Mouse (Mus musculus): ENCODE measurements around the gene Cog5.

The Cog5 gene

DNA sequence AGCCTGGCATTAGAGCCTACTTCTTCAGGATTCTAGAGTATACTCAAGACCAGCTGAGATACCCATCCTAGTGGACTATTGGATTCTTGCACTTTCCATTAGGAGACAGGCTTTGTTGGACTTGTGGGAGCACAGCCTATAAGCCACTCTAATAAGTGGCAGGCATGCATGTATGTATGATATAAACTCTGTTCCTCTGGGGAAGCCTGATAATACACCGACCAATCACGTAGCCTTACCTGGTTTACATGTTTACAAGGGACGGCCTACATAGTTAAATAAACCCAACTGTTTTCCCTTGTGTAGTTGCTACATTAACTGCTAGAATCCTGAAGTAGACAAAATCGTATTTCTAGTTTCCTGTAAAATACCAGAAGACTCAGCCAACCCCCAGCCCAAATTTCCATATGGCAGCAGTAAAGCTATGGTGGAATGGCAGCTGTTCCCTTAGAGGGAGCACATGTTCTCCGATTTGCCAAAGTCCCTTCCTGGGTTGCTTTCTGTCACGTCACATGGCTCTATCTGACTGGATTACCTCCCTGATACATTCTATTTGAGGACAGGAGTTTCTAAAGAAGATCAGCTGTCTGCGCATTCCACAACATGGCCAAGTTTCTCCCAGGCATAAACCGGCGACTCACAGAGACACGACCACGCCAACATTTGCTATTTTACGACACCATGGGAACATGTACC lies 311.0 kb downstream of the Cog5 start:
- in situ Hi-C loops (cut with MboI; ENCODE audit: unreplicated experiment in 2 of 2), result loop anchor here (5.0 to 25.0 kb wide), 8 partner anchors 182 to 1347 kb away; no protein-coding TSS in a partner anchor

DNA sequence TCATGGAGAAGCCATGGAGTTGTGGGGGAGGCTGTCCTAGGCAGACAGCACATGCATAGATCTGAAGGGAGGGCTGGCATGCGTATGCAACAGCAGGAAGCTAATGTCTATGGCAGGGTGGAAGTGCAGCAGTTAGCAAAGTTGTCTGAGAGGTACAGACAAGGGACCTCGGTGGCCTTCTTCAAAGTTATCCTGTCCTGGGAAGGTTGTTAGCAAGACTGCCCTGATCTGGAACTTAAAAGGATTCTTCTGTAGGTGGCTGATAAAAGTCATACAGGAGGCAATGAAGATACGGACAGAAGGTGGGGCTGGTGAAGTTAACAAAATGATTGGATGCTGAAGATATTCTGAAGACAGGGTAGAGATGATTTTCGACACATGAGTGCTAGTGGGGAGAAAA lies 311.7 kb downstream of the Cog5 start:
- in situ Hi-C loops (cut with MboI; ENCODE audit: unreplicated experiment in 2 of 2), result loop anchor here (5.0 to 25.0 kb wide), 8 partner anchors 181 to 1346 kb away; no protein-coding TSS in a partner anchor

DNA sequence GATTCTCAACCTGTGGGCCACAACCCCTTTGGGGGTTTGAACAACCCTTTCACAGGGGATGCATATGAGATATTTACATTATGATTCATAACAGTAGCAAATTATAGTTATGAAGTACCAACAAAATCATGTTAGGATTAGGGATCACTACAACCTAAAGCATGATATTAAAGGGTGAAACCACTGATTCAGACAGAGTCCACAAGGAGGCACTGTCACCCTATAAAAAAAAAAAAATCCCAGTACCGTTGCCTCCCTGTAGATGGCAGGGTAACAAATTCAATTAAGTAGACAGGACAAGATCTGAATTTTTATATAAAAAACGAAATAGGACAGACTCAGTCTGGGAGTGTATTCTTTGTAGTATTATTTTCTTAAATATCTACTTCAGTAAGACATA lies 312.9 kb downstream of the Cog5 start:
- in situ Hi-C loops (cut with MboI; ENCODE audit: unreplicated experiment in 2 of 2), result loop anchor here (5.0 to 25.0 kb wide), 8 partner anchors 180 to 1345 kb away; no protein-coding TSS in a partner anchor

DNA sequence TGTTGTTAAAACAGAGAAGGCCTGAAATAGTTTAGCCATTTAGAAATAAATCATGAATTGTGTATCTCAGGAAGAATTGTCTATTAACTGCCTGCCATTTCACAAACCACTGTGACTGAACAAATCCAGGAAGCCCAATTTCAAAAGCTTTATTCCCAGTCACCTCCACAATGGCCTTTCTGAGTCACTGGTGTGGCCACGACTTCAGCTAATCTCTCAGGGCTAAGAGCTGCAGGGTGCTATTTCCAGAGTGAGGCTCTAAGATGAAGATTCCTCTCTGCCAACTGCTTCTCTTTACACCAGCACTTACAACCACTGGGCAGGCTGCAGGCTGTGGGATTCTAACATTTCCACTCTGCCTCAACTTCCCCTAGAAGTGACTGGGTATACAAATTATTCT lies 314.4 kb downstream of the Cog5 start:
- in situ Hi-C loops (cut with MboI; ENCODE audit: unreplicated experiment in 2 of 2), result loop anchor here (5.0 to 25.0 kb wide), 8 partner anchors 178 to 1343 kb away; no protein-coding TSS in a partner anchor

DNA sequence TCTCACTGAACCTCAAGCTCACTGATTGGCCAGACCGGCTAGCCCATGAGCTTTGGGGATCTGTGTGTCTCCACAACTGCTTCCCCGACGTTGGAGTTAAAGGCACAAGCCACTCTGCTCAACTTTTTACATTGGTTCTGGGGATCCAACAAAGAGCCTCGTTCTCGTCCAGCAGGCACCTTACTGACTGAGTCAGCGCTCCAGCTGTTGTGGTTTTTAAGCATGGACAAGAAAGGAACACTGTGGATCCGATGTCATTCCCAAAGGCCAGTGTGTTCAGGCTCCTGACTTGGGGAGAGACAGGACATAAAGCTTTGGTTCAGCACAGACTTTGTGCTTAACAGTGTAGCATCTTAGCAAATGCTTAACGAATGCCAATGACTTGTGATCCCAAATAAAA lies 316.9 kb downstream of the Cog5 start:
- in situ Hi-C loops (cut with MboI; ENCODE audit: unreplicated experiment in 2 of 2), result loop anchor here (5.0 to 25.0 kb wide), 4 partner anchors 86 to 1341 kb away; no protein-coding TSS in a partner anchor

DNA sequence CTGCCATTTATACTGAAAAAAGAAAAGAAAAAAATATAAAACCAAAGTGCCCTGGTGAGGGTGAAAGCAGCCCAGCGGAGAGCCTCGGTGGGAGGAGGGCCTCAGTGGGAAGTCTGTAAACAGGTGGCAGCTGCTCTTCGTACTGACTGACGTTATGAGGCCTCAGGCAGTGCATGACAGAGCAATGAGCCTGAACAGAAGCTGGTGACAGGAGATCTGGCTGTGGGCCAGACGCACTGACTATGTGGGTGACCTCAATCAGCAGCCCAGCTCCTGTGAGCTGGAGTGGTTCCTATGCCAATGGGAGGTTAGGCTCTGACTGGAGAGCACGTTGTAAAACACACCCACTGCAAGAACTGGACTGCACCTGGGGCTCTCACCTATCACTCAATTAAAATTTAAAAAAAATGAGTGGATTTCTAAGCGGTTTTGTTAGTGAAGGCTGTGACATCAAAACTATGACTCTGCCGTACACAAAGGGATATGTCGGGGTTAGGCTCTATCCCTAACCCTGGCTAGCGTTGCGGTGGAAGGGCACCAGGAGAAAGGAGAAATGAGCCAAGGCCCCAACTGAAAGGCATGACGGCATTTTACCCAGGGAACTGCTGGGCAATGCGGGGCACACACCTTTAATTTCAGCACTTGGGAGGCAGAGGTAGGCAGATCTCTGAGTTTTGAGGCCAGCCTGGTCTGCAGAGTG lies 319.0 kb downstream of the Cog5 start:
- in situ Hi-C loops (cut with MboI; ENCODE audit: unreplicated experiment in 2 of 2), result loop anchor here (5.0 to 25.0 kb wide), 4 partner anchors 84 to 1339 kb away; no protein-coding TSS in a partner anchor

DNA sequence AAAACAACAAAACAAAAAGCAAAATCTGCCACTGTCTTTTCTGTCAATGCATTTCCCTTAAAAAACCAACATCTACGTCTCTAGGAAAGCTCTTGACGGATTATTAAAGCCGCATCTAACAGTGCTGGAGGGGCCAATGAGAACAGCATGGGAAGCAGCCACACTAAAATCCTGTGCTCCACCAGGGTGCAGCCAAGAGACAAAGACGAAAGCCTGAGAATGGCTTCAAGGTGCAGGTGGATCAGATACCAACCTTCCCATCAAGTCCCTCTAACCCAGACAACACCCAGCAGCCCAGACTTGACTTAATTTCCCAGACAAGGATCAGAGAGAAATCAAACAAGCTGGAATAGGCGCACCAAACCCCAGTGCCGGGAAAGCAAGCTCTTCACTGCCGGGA lies 321.9 kb downstream of the Cog5 start:
- in situ Hi-C loops (cut with MboI; ENCODE audit: unreplicated experiment in 2 of 2), result no loop called here

DNA sequence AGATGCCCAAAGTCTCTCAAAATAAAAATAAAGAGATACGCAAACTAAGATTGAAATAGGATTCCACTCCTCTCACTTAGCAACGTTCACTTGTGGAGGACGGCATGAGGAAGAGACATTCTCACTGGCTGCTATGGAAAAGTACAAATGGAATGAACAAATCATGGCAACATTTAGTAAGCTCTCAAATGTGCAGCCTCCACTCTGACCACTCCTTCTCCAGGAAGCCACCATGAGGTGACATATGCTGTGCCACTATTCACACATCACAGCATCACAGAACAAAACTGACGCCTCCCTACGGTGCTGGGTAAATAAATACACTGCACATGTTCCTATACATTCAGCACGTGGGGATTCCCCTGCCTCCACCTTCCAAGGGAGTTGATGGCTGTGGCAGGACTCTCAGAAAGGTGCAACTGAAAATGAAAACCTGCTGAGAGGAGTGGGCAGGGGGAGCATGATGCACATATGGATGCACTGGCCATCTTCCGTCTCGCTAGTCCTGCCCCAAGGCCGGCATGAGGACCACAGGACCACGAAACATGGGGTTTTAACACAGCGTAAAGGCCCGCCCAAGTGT lies 323.0 kb downstream of the Cog5 start:
- in situ Hi-C loops (cut with MboI; ENCODE audit: unreplicated experiment in 2 of 2), result no loop called here

DNA sequence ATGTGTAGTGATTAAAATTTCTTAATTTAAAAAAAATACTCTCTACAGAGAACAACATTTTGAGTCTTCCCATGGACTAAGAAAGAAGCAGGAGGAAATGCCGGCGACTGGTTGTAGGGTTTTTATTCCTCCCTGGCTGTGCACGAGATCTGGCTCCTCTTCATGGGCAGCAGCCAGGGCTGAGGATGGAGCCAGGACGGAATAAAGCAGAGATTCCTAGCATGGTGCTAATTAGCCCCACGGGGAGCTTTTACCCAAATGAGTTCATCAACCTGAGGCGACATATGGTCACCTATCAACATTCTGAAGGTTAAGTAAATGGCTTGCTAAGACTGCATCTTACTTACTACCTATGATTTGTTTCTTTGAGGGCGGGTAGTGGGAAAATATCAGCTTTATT lies 328.6 kb downstream of the Cog5 start:
- in situ Hi-C loops (cut with MboI; ENCODE audit: unreplicated experiment in 2 of 2), result loop anchor here in 1 of 2 experiments (5.0 kb wide), 1 partner anchor 69 kb away; no protein-coding TSS in a partner anchor

DNA sequence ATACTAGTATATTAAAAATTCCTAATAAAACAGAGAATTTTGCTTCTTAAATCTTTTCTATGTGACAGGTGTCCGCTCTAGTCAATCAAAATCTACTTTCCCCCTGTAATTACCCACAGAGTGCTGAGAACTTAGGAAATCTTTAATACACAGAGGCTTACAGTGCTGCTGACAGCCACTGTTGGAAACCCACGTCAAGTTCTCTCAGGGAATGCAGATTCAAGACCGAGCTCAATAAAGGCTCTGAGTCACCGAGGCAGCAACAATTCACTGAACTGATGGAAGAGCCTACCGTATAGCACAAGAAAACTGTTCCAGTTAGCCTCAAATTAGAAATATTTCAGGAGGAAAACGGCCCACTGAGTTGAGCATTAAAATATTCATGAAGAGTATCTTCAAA lies 329.1 kb downstream of the Cog5 start:
- in situ Hi-C loops (cut with MboI; ENCODE audit: unreplicated experiment in 2 of 2), result loop anchor here in 1 of 2 experiments (5.0 kb wide), 1 partner anchor 69 kb away; no protein-coding TSS in a partner anchor

DNA sequence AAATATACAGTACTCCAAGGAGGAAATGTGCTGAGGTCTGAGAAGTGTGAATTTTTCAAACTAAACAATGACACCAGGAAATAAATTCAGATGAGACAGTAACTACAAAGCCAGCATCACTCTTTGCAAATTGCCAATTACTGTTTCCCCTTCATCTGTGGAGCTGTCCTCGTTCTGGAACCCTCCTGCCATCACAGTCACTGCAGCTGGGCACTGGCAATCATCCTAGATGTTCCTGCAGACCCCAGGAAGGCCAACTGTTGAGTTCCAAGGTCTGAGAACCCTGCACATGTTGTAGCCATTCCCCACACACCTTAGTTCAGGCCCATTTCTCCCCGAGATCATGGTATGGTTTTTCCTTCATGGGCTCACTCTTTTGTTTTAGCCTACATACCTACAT lies 329.5 kb downstream of the Cog5 start:
- in situ Hi-C loops (cut with MboI; ENCODE audit: unreplicated experiment in 2 of 2), result loop anchor here in 1 of 2 experiments (5.0 kb wide), 1 partner anchor 68 kb away; no protein-coding TSS in a partner anchor

DNA sequence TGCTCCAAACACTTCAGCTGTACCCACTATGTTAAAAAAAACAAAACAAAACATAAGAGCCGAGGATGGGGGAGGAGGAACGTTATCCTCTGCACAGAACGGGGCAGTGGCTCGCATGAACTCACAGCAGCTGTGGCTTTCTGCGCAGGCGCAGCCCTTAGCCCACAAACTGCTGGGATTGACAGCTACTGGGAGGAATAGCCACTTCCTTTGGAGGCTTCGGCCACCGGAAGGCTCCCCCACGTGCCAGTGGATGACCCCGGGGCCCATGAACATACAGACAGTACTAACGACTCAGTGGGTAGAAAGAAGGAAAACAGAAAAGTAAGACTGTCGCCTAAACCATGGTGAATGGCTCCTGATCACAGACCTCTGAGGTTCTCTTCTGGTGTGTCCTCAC lies 330.0 kb downstream of the Cog5 start:
- in situ Hi-C loops (cut with MboI; ENCODE audit: unreplicated experiment in 2 of 2), result loop anchor here in 1 of 2 experiments (5.0 kb wide), 1 partner anchor 68 kb away; no protein-coding TSS in a partner anchor

DNA sequence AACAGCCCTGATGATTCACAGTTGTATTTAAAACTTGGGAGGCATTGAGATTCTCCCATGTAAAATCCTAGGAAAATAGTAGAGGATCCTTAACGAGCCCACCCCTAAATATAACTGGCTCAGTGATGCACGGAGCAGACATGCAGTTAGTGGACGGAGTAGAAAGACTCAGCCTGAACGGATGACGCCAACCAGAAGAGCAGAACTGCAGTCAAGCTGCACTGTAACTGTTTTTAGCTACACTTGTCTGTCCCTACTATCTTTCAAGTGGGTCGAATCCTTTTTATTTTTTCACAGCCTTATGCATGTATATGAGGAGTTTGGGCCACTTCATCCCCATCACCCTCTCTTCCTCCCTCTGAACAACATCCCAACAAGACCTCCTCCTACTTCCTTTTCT lies 331.1 kb downstream of the Cog5 start:
- in situ Hi-C loops (cut with MboI; ENCODE audit: unreplicated experiment in 2 of 2), result no loop called here

DNA sequence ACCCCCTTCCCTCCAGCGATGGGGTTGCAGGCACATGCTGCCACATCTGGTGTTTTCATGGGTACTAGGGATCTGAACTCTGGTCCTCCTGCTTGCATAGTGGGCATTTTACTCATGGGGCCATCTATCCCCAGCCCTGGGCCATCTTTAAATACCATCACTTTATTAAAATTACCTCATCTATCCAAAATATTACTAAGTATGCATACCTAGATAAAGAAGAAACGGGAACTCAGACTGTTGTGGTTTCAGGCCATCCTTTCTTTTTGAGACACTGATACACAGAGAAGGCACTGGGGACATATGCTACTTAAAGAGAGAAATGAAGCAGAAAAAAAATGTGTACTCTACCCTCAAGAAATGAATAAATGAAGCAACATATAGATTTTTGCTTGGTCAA lies 331.8 kb downstream of the Cog5 start:
- in situ Hi-C loops (cut with MboI; ENCODE audit: unreplicated experiment in 2 of 2), result no loop called here
